Mouse (Mus musculus) heart, adult 2 months (tissue): ENCODE measurements around the gene Slpi. TPM values are rescaled to one million over a fixed set of nuclear protein-coding genes. Genes with fewer than 3 reads are reported as not detected.
"Not testable (repeated sequence)": the region's sequence is repeated elsewhere in the genome, so short reads cannot be mapped to it uniquely, and the experiment has no call there.

Experiments used
- DNase-seq, 2 experiments: peaks; one replicate each; pipeline ENCODE4 v3.0.0; 2021
- H3K27ac ChIP-seq: fragments of 200-600 bp; 2 replicates; pipeline ENCODE4 v1.8.1; 2022
- H3K27me3 ChIP-seq: fragments of 200-500 bp; 2 replicates; pipeline ENCODE4 v1.6.1; 2012; ENCODE audit warnings: mild to moderate bottlenecking, low read length, inconsistent platforms, mixed read lengths; ENCODE audit not compliant: control insufficient read depth, insufficient read depth
- H3K36me3 ChIP-seq: fragments of 200-500 bp; 2 replicates; pipeline ENCODE4 v1.6.1; 2012; ENCODE audit warnings: low read length, inconsistent platforms; ENCODE audit not compliant: control insufficient read depth, insufficient read depth
- H3K4me1 ChIP-seq: fragments of 200-500 bp; 2 replicates; pipeline ENCODE4 v1.6.1; 2011; ENCODE audit warnings: low read length; ENCODE audit not compliant: control insufficient read depth, insufficient read depth
- H3K4me3 ChIP-seq: fragments of 200-600 bp; 2 replicates; pipeline ENCODE4 v1.8.1; 2022
- H3K79me2 ChIP-seq: fragments of 200-500 bp; replicated peaks from 2 replicates; pipeline ENCODE4 v1.6.1; 2012; ENCODE audit warnings: mild to moderate bottlenecking, inconsistent platforms, low read length, moderate library complexity, mixed read lengths; ENCODE audit not compliant: control insufficient read depth, insufficient read depth
- H3K9ac ChIP-seq: fragments of 200-500 bp; 2 replicates; pipeline ENCODE4 v1.6.1; 2012; ENCODE audit warnings: low read depth, mild to moderate bottlenecking, control low read depth, inconsistent platforms, low read length, mixed read lengths
- CTCF ChIP-seq: fragments of 200-600 bp; IDR thresholded peaks from 2 replicates; pipeline ENCODE4 v1.8.1; 2022; ENCODE audit warnings: antibody characterized with exemption, mild to moderate bottlenecking, moderate library complexity
- EP300 ChIP-seq: fragments of 200-500 bp; IDR thresholded peaks from 2 replicates; pipeline ENCODE4 v1.6.1; 2011; ENCODE audit warnings: low read depth, low read length, control low read depth; ENCODE audit not compliant: insufficient read depth
- POLR2A ChIP-seq: fragments of 200-500 bp; IDR thresholded peaks from 2 replicates; pipeline ENCODE4 v1.6.1; 2011; ENCODE audit warnings: mild to moderate bottlenecking, low read depth, low read length, control low read depth; ENCODE audit not compliant: insufficient read depth
- WGBS: fragments of 180-500 bp; shearing (Covaris S2); methylation state at CpG from one replicate; pipeline ENCODE4 v1.1.7; 2018; 5-methylcytosine and 5-hydroxymethylcytosine counted together
- intact Hi-C: fragments of 180-260 bp; cut with DNase I; formaldehyde crosslinking; loops from one replicate; pipeline ENCODE4 v1.15.1; 2025
- microRNA-seq, 2 experiments: library from miRNA; unstranded; fragments of <30 nt; microRNA quantifications; one replicate each; pipeline ENCODE4 v1.2.0; 2021
- polyA plus RNA-seq: library from polyadenylated mRNA; depleted of rRNA; stranded (reverse); fragments of >200 nt; gene quantifications from 2 replicates; pipeline ENCODE4 v1.2.3, GENCODE M21; 2012; rRNA removed
- total RNA-seq, 2 experiments: library from RNA; stranded (reverse); gene quantifications; 2 replicates each; pipeline ENCODE4 v1.2.3; 2021

The Slpi gene
- total and polyA plus RNA-seq, 3 experiments, result 8.3 to 26.4 (median 10.9) TPM

DNA sequence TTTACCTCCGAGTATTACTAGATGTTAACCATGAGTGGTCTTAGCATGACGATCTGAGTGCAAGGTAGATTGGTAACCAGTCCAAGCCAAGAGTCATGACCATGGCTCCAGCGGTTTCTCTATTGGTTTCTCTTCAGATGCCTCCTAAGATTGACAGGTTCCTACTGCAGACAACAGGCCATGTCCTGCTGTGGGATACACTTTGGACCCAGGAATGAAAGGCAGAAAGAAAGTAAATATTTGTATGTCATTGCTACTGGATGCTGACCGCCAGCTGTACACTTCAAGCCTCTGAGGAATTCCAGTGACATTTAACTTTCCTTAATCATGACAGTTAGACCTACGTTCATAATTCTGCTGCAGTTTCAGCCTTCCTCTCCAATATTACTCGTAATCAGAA lies 67.9 kb downstream of the Slpi start:
- WGBS, result 76% methylated on average over 6 of the region's 6 CpGs
- DNase-seq, result no peak
- Histone ChIP-seq H3K27ac (no peak overlapping the region), H3K4me1 (no peaks in the 10 kb centered on the region), H3K4me3 (no peak overlapping the region), H3K27me3 (no peaks in the 10 kb centered on the region), H3K9ac (no peak overlapping the region), H3K36me3 (no peaks in the 10 kb centered on the region), H3K79me2 (no peaks in the 10 kb centered on the region)
- TF ChIP-seq EP300, result no peak
- no peak for TF ChIP-seq CTCF
- no peak for TF ChIP-seq POLR2A
- intact Hi-C loops, result no loop called here

- intact Hi-C loops, H3K27me3 ChIP-seq, H3K27ac ChIP-seq, H3K4me3 ChIP-seq, DNase-seq, H3K4me1 ChIP-seq, H3K79me2 ChIP-seq, H3K36me3 ChIP-seq, H3K9ac ChIP-seq: not testable (repeated sequence)
- 63% methylated on average over 1 of the region's 1 CpGs for WGBS
Measured at GRCm38 (mm10) chr2:164316451-164316850, 72.4 kb downstream of the Slpi start, which contains the start of gene Svs6. Gene Svs6 (plus strand): TSS chr2:164316751.

DNA sequence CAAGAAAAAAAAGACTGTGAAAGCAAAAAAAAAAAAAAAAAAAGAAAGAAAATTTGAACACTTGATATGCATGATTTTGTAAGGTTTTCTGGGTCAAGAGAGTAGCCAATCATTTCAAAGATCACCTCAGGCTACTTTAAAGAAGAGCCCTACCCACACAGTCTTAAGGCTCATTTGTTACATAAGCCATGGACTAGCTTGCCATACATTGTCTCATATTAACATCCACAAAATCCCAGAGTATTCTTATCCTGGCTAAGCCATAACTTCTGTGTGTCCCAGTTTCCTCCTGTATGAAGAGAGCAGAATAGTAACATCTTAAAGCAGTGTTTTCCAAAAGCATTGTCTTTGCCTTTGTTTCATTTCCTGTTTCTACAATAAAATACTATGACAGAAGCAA lies 73.4 kb downstream of the Slpi start:
- H3K36me3 ChIP-seq, DNase-seq, H3K27me3 ChIP-seq, H3K9ac ChIP-seq, H3K27ac ChIP-seq, H3K4me1 ChIP-seq, H3K4me3 ChIP-seq, intact Hi-C loops, H3K79me2 ChIP-seq: not testable (repeated sequence)

GRCm38 (mm10) chr2:164312599-164312998 lies 76.3 kb downstream of the Slpi start:
- 75% methylated on average over 5 of the region's 5 CpGs for WGBS
- H3K27me3 ChIP-seq, result no peaks in the 10 kb centered on the region
- intact Hi-C loops, result no loop called here

More at GRCm38 (mm10) chr2:164312599-164312998, 76.3 kb downstream of the Slpi start:
- TF ChIP-seq EP300, result no peak
- Histone ChIP-seq H3K4me3 (no peak overlapping the region), H3K27ac (no peak overlapping the region), H3K9ac (no peak overlapping the region), H3K79me2 (no peaks in the 10 kb centered on the region), H3K4me1 (no peaks in the 10 kb centered on the region), H3K36me3 (no peaks in the 10 kb centered on the region)
- DNase-seq, result no peak

Small RNA genes within 50 kb of the gene (microRNA-seq; reads per million reads assigned to microRNA genes)
- 0 reads per million in 2 experiments for gene Mir7678

Other genes with a start within 250 kb of the Slpi start
- not detected for gene Kcns1, start 218.0 kb downstream of the Slpi start, total RNA-seq
- gene Kcns1, start 218.0 kb downstream of the Slpi start, polyA plus RNA-seq, result 0.12 and 0.18 TPM in 2 replicates
- gene Wfdc5, start 206.4 kb downstream of the Slpi start, total RNA-seq, result not detected
- not detected in 2 replicates for gene Wfdc5, start 206.4 kb downstream of the Slpi start, polyA plus RNA-seq
- not detected for gene Wfdc12, start 198.5 kb downstream of the Slpi start, total RNA-seq
- not detected in 2 replicates for gene Wfdc12, start 198.5 kb downstream of the Slpi start, polyA plus RNA-seq
- gene Wfdc15a, start 189.0 kb downstream of the Slpi start, total RNA-seq, result not detected
- not detected in 2 replicates for gene Wfdc15a, start 189.0 kb downstream of the Slpi start, polyA plus RNA-seq
- gene Wfdc15b, start 167.4 kb downstream of the Slpi start, total RNA-seq, result not detected
- gene Wfdc15b, start 167.4 kb downstream of the Slpi start, polyA plus RNA-seq, result not detected in 2 replicates
- gene Svs2, start 150.6 kb downstream of the Slpi start, total RNA-seq, result not detected
- not detected in 2 replicates for gene Svs2, start 150.6 kb downstream of the Slpi start, polyA plus RNA-seq
- gene Svs3b, start 132.5 kb downstream of the Slpi start, total RNA-seq, result not detected
- gene Svs3b, start 132.5 kb downstream of the Slpi start, polyA plus RNA-seq, result not detected in 2 replicates
- not detected for gene Svs4, start 110.6 kb downstream of the Slpi start, total RNA-seq
- gene Svs4, start 110.6 kb downstream of the Slpi start, polyA plus RNA-seq, result not detected in 2 replicates
- not detected for gene Svs3a, start 99.8 kb downstream of the Slpi start, total RNA-seq
- not detected in 2 replicates for gene Svs3a, start 99.8 kb downstream of the Slpi start, polyA plus RNA-seq
- not detected for gene Svs6, start 72.3 kb downstream of the Slpi start, total RNA-seq
- gene Svs6, start 72.3 kb downstream of the Slpi start, polyA plus RNA-seq, result not detected in 2 replicates
- not detected for gene Svs5, start 56.4 kb downstream of the Slpi start, total RNA-seq
- gene Svs5, start 56.4 kb downstream of the Slpi start, polyA plus RNA-seq, result not detected in 2 replicates
- not detected for gene Rbpjl, start 14.0 kb upstream of the Slpi start, total RNA-seq
- gene Rbpjl, start 14.0 kb upstream of the Slpi start, polyA plus RNA-seq, result 0.03 and 0.18 TPM in 2 replicates
- gene Matn4, start 16.1 kb upstream of the Slpi start, total RNA-seq, result under 1 TPM; 0.26 to 0.43 TPM
- gene Matn4, start 16.1 kb upstream of the Slpi start, polyA plus RNA-seq, result 0.70 and 0.82 TPM in 2 replicates
- gene Sdc4, start 54.8 kb upstream of the Slpi start, total RNA-seq, result 10 to 100 TPM; 20.2 to 26.0 TPM
- 14.7 and 15.5 TPM in 2 replicates for gene Sdc4, start 54.8 kb upstream of the Slpi start, polyA plus RNA-seq
- 10 to 100 TPM; 21.1 to 26.4 TPM for gene Sys1, start 67.9 kb upstream of the Slpi start, total RNA-seq
- gene Sys1, start 67.9 kb upstream of the Slpi start, polyA plus RNA-seq, result 52.0 and 55.0 TPM in 2 replicates
- gene Gm20458, start 71.9 kb upstream of the Slpi start, total RNA-seq, result 1 to 10 TPM; 8.0 to 9.2 TPM
- gene Gm20458, start 71.9 kb upstream of the Slpi start, polyA plus RNA-seq, result 7.8 and 17.2 TPM in 2 replicates
- not detected for gene Trp53tg5, start 84.6 kb upstream of the Slpi start, total RNA-seq
- not detected in 2 replicates for gene Trp53tg5, start 84.6 kb upstream of the Slpi start, polyA plus RNA-seq
- 10 to 100 TPM in 1 of 2 experiments, 1 to 10 TPM in 1; 8.0 to 10.3 TPM for gene Dbndd2, start 97.0 kb upstream of the Slpi start, total RNA-seq
- gene Dbndd2, start 97.0 kb upstream of the Slpi start, polyA plus RNA-seq, result 17.9 and 31.9 TPM in 2 replicates
- gene Pigt, start 108.4 kb upstream of the Slpi start, total RNA-seq, result 10 to 100 TPM; 31.3 to 31.5 TPM
- gene Pigt, start 108.4 kb upstream of the Slpi start, polyA plus RNA-seq, result 47.1 and 51.3 TPM in 2 replicates
- gene Wfdc2, start 173.3 kb upstream of the Slpi start, total RNA-seq, result 1 to 10 TPM in 1 of 2 experiments, under 1 TPM in 1; 0.43 to 1.3 TPM
- 0.50 and 78.4 TPM in 2 replicates for gene Wfdc2, start 173.3 kb upstream of the Slpi start, polyA plus RNA-seq
- gene Spint3, start 184.4 kb upstream of the Slpi start, total RNA-seq, result not detected
- not detected in 2 replicates for gene Spint3, start 184.4 kb upstream of the Slpi start, polyA plus RNA-seq
- under 1 TPM in 1 of 2 experiments, not detected in 1; 0.30 TPM for gene Wfdc6a, start 196.4 kb upstream of the Slpi start, total RNA-seq
- gene Wfdc6a, start 196.4 kb upstream of the Slpi start, polyA plus RNA-seq, result 0.47 and 0.56 TPM in 2 replicates
- not detected for gene Eppin, start 204.5 kb upstream of the Slpi start, total RNA-seq
- gene Eppin, start 204.5 kb upstream of the Slpi start, polyA plus RNA-seq, result 0.16 TPM in 1 of 2 replicates, not detected in the other
- gene Wfdc6b, start 224.4 kb upstream of the Slpi start, total RNA-seq, result not detected
- gene Wfdc6b, start 224.4 kb upstream of the Slpi start, polyA plus RNA-seq, result not detected in 2 replicates
- not detected for gene Wfdc8, start 224.5 kb upstream of the Slpi start, total RNA-seq
- gene Wfdc8, start 224.5 kb upstream of the Slpi start, polyA plus RNA-seq, result not detected in 2 replicates
- gene Wfdc16, start 249.7 kb upstream of the Slpi start, total RNA-seq, result not detected
- gene Wfdc16, start 249.7 kb upstream of the Slpi start, polyA plus RNA-seq, result not detected in 2 replicates